Mouse (Mus musculus) lung, embryonic 15.5 days (tissue): Measurements from ENCODE around the gene Krt72. TPM values are rescaled to one million over a fixed set of nuclear protein-coding genes. Genes with fewer than 3 reads are reported as not detected.

Experiments used
- ATAC-seq: fragments of 200-750 bp; cut with Nextera tagmentation; 2 replicates; pipeline ENCODE4 v1.8.0; 2017; ENCODE audit warnings: moderate number of reproducible peaks, borderline replicate concordance; ENCODE audit not compliant: low FRiP score, low TSS enrichment; ENCODE audit errors: extremely low read depth
- H3K27ac ChIP-seq: fragments of 300-500 bp; sonication (generic); 2 replicates; pipeline ENCODE4 v1.5.1; 2015; ENCODE audit warnings: moderate library complexity, mild to moderate bottlenecking, inconsistent platforms
- H3K27me3 ChIP-seq: fragments of 300-500 bp; sonication (generic); 2 replicates; pipeline ENCODE4 v1.6.1; 2015; ENCODE audit warnings: inconsistent platforms
- H3K36me3 ChIP-seq: fragments of 300-500 bp; sonication (generic); 2 replicates; pipeline ENCODE4 v1.6.1; 2015; ENCODE audit warnings: inconsistent platforms
- H3K4me1 ChIP-seq: fragments of 300-500 bp; sonication (generic); 2 replicates; pipeline ENCODE4 v1.6.1; 2015; ENCODE audit warnings: inconsistent platforms
- H3K4me2 ChIP-seq: fragments of 300-500 bp; sonication (generic); 2 replicates; pipeline ENCODE4 v1.6.1; 2015; ENCODE audit warnings: inconsistent platforms, mild to moderate bottlenecking, moderate library complexity
- H3K4me3 ChIP-seq: fragments of 300-500 bp; sonication (generic); 2 replicates; pipeline ENCODE4 v1.5.1; 2015; ENCODE audit warnings: mild to moderate bottlenecking, inconsistent platforms
- H3K9ac ChIP-seq: fragments of 300-500 bp; sonication (generic); 2 replicates; pipeline ENCODE4 v1.6.1; 2015; ENCODE audit warnings: inconsistent platforms
- H3K9me3 ChIP-seq: fragments of 300-500 bp; sonication (generic); 2 replicates; pipeline ENCODE4 v1.6.1; 2016; ENCODE audit warnings: inconsistent platforms
- WGBS: fragments of 180-500 bp; shearing (Covaris S2); methylation state at CpG from one replicate; pipeline ENCODE4 v1.1.7; 2015; 5-methylcytosine and 5-hydroxymethylcytosine counted together
- polyA plus RNA-seq: library from polyadenylated mRNA; unstranded; fragments of >200 nt; fragmentation: Nextera tagmentation; extraction: Ambion mirVana; gene quantifications from 2 replicates; pipeline ENCODE4 v1.2.1, GENCODE M21; 2015

Gene Krt72
- not detected in 2 replicates for polyA plus RNA-seq

DNA sequence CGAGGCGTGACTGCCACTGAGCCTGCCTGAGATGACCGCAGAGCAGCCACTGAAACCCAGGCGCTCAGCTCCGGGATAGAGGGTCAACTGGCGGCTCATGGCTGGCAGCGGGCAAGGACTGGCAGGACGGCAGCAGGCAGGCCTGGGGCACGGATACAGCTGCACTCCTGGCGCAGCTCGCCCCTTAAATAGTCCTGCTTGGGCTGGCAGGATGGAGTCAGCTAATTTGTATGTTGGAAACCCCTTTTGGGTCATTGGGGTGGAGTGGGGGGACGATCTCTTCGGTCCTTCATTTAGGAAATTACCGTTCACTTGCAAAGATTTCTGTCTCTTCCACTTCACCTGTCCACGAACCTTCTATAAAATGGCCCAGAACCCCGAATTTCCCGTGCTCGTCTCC is at the start of gene Krt72:
TSS of gene Krt72 (minus strand) at position 101 of the 400 bp plus-strand sequence.
- H3K36me3 ChIP-seq, result no peaks in the 10 kb centered on the region
- no peak within 1 kb of the TSS for H3K9ac ChIP-seq
- no peaks in the 10 kb centered on the region; the same call in 1 of the 2 replicates for H3K27me3 ChIP-seq
- H3K4me2 ChIP-seq, result no peak within 1 kb of the TSS
- H3K4me3 ChIP-seq, result no peak within 1 kb of the TSS
- WGBS, result 80% methylated on average over 18 of the region's 18 CpGs
- H3K4me1 ChIP-seq, result no peaks in the 10 kb centered on the region
- no peaks in the 10 kb centered on the region for H3K9me3 ChIP-seq
- no peak within 1 kb of the TSS for H3K27ac ChIP-seq
- ATAC-seq, result no peak

DNA sequence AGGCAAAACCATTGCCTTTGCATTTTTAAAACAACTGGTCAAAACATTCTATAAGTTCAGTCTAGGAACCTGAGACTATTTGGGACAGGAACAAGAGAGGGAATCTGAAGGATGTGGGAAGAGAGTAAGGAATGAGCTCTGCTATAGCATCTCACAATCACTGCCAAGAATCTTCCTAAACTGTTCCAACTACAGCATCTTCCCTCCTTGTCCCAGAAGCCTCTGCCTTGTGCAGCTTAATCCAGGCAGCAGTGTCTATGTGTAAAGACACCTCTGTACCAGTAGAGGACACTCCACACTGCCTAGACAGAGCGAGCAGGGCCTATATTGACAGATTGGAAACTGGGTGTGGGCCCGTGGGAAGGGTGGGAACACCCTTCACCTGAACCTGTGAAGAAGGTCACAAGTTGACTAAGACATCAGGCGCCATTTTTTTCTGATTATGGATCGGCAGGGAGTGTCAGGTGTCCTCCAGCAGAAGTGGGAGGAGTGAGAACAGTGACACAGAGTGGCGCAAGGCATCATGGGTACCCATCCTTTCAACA is 48.6 kb upstream of the Krt72 start:
- Histone ChIP-seq H3K4me2 (no peak overlapping the region), H3K36me3 (no peaks in the 10 kb centered on the region), H3K9me3 (no peaks in the 10 kb centered on the region), H3K4me3 (no peak overlapping the region), H3K27ac (no peak overlapping the region), H3K9ac (no peak overlapping the region), H3K27me3 (no peaks in the 10 kb centered on the region), H3K4me1 (no peaks in the 10 kb centered on the region)
- ATAC-seq, result no peak
- WGBS, result 57% methylated on average over 5 of the region's 5 CpGs

DNA sequence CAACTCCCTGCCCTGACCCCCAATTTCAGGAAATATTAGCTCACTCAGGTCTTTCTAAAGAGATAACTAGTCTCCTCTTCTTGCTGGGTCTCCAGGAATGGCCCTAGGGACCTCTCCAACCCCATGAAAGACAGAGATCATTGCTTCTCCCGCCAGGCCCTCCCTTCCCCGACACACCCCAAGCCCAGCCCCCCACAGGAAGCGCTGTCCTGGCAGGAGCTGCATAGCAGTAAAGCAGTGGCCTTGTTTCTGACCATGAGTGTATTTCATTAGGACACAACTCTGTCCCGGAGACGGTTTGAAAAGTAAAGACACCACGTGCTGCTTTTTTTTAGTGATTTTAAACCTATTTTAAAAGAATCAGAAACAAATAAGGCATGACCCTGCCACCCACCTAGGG is 46.9 kb upstream of the Krt72 start:
- no peak overlapping the region for H3K9ac ChIP-seq
- no peak overlapping the region for H3K4me2 ChIP-seq
- H3K27ac ChIP-seq, result no peak overlapping the region
- no peaks in the 10 kb centered on the region for H3K36me3 ChIP-seq
- WGBS, result 31% methylated on average over 6 of the region's 6 CpGs
- no peak overlapping the region for H3K4me3 ChIP-seq
- H3K9me3 ChIP-seq, result no peaks in the 10 kb centered on the region
- no peaks in the 10 kb centered on the region for H3K27me3 ChIP-seq
- H3K4me1 ChIP-seq, result no peaks in the 10 kb centered on the region
- ATAC-seq, result no peak

DNA sequence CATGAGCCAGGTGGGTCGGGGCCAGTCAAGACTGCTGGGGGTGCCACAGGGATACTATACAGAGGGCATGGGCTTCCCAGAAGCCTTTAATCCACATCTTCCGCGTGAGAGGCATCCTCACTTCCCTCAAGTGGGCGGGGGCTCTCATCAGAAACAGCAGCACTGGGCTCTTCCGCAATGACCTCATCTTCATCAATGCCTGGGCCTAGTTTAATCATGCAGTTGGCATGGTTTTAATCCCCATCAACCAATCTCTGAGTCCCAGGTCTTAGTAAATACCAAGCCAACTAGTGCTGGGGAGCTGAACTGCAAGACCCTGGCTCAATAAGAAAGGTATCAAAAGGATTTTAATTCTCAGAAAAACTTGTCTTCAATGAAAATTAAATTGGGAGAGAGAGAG is 43.2 kb upstream of the Krt72 start:
- Histone ChIP-seq H3K9ac (no peak overlapping the region), H3K36me3 (no peaks in the 10 kb centered on the region), H3K27me3 (no peaks in the 10 kb centered on the region), H3K27ac (no peak overlapping the region), H3K9me3 (no peaks in the 10 kb centered on the region), H3K4me3 (no peak overlapping the region), H3K4me2 (no peak overlapping the region), H3K4me1 (no peaks in the 10 kb centered on the region)
- 62% methylated on average over 5 of the region's 5 CpGs for WGBS
- ATAC-seq, result no peak

DNA sequence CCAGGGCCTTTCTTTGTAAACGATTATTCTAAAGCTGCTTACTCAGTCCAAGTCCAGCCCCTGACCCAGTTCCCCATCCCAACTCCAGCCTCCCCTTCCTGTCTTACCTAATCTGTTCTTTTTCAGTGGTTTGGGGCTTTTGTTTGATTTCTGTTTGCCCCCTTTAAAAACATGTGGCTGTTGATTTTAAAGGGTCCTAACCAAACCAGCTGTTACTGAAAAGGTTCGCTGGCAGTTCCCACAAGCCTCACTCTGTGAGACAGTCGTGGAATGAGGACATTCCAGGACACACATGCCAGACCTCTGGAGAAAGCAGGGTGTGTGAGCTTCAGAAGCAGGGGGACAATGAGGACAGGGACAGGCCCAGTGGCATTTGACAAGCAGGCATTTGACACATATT is 35.5 kb upstream of the Krt72 start:
- H3K27ac ChIP-seq, result no peak overlapping the region
- no peaks in the 10 kb centered on the region for H3K9me3 ChIP-seq
- ATAC-seq, result no peak
- no peak overlapping the region for H3K9ac ChIP-seq
- no peaks in the 10 kb centered on the region for H3K27me3 ChIP-seq
- H3K4me3 ChIP-seq, result no peak overlapping the region
- no peaks in the 10 kb centered on the region for H3K4me1 ChIP-seq
- no peak overlapping the region for H3K4me2 ChIP-seq
- no peaks in the 10 kb centered on the region for H3K36me3 ChIP-seq
- 21% methylated on average over 3 of the region's 3 CpGs for WGBS

DNA sequence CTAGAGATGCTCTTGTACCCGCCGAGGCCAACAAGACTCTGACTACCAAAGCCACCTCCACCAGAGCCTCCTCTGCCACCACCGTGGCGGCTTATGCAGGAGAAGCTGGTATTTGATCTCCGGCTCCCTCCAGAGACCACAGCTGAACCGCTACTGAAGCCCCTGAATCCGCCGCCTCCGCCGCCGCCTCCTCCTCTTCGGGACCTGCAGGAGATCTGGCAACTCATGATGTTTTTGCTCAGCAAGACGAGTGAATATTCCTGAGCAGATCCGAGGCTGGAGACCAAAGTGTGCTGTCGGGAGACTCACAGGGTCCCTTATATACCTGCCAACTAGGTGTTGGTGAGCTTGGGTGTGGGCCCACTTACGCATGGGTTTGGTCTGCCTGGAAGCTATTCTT is 31.6 kb upstream of the Krt72 start, which contains the start of gene Krt2:
TSS of gene Krt2 (minus strand) at position 295 of the 400 bp plus-strand sequence.
- Histone ChIP-seq H3K4me2 (no peak within 1 kb of the TSS), H3K4me1 (no peaks in the 10 kb centered on the region), H3K9ac (no peak within 1 kb of the TSS), H3K27ac (no peak within 1 kb of the TSS), H3K4me3 (no peak within 1 kb of the TSS), H3K9me3 (no peaks in the 10 kb centered on the region), H3K36me3 (no peaks in the 10 kb centered on the region), H3K27me3 (no peaks in the 10 kb centered on the region)
- 63% methylated on average over 16 of the region's 16 CpGs for WGBS
- ATAC-seq, result no peak

DNA sequence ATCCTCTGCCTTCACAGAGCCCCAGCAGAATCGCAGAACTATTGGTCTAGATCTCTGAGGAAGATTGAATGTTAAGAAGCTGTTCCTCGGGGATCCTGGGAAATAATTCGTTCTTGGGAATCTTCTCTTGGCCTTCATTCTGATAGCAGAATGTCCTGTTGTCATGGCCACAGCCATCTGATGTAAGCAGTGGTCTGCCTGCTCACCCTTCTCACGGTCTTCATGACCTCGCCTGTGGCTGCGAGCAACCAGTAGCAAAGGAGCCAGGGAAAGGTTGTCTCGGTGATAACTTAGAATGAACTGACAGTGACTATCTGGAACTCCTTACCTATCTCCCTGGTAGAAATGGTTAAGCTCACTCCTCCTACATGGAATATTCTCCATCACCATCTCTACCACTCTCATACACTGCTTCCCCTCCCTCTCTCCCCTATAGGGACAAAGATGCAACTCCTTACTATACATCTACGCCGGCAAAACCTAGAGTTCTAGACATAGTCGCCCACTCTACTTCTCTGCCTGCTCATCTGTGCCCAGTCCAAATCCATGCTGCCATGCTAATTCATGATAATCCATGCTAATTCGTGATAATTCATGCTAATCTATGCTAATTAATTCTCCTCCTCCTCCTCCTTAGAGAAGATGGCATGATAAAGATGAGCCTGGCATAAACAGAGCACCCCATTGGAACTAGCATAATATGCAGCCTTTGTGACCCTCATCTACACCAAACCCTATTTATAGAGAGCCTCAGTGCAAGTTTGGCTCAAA is 17.0 kb upstream of the Krt72 start:
- no peaks in the 10 kb centered on the region for H3K4me1 ChIP-seq
- WGBS, result 80% methylated on average over 11 of the region's 11 CpGs
- no peaks in the 10 kb centered on the region for H3K36me3 ChIP-seq
- no peak overlapping the region for H3K27ac ChIP-seq
- H3K27me3 ChIP-seq, result no peaks in the 10 kb centered on the region
- no peak for ATAC-seq
- no peak overlapping the region for H3K4me3 ChIP-seq
- no peak overlapping the region for H3K4me2 ChIP-seq
- no peak overlapping the region for H3K9ac ChIP-seq
- no peaks in the 10 kb centered on the region for H3K9me3 ChIP-seq

DNA sequence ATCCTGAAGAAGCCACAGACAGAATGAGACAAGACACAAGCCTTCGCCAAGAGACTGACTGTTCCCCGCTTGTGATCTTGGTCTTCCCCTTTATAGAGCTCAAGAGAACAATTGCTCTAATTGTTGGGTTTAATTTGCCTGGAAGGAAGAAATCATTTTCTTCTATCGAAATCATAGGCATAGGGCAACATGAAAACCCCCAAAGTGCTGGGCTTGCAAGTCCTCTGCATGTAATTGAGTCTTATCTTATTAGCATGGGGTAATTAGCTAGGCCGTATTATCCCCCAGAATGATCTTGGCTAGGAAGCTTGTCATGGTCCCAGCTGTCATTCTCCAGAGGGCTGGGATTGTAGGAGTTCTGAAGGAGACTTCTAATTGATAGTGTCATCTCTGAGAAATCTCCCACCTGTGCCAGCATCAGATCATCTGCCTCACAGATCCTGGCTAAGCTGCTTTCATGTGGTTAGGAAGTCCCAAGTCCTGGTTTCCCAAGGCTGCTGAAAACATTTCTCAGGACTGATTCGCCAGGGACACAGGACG is 16.1 kb upstream of the Krt72 start, which contains the start of gene Krt73:
TSS of gene Krt73 (minus strand) at position 51 of the 540 bp plus-strand sequence.
- Histone ChIP-seq H3K4me3 (no peak within 1 kb of the TSS), H3K27ac (no peak within 1 kb of the TSS), H3K4me1 (no peaks in the 10 kb centered on the region), H3K36me3 (no peaks in the 10 kb centered on the region), H3K4me2 (no peak within 1 kb of the TSS), H3K9me3 (no peaks in the 10 kb centered on the region), H3K9ac (no peak within 1 kb of the TSS), H3K27me3 (no peaks in the 10 kb centered on the region)
- 77% methylated on average over 6 of the region's 6 CpGs for WGBS
- ATAC-seq, result no peak

DNA sequence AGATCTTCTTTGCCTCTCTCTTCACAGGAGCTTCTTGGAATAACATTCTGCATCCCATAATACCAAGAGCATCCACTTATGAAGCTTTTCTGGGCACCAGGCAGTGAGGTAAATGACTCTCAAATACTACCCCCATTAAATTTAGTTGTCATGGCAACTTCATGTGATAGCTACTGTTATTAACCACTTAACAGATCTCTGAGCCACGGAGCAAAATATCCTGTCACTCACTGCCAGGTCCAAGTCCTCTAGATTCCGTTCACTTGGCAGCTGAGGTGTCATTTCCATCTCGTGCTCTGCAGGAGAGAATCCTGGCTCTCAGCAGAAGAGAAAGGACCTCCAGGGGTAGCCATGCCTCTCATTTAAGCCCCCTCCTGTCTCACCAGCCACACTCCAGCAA is 4.6 kb upstream of the Krt72 start:
- Histone ChIP-seq H3K9ac (no peak overlapping the region), H3K4me1 (no peaks in the 10 kb centered on the region)

DNA sequence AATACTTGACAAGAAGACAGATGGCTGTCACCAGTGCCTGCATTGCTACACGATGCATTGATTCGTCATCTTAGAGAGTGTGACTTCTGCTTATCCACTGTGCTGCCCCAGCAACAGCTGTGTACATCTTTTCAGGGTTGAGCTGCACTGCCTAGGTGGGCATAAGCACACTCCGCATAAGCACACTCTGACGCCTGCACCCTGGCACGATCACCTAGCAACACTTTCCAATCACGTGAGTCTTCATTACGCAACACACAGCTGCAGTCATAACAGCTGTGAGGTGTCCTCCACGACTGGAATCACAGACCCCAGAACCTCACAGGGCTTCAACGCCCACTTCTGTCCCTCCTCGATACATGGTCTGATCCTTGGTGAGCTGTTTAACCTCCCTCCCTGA is 12.8 kb downstream of the Krt72 start:
- Histone ChIP-seq H3K27me3 (no peaks in the 10 kb centered on the region), H3K4me3 (no peak overlapping the region), H3K9me3 (no peaks in the 10 kb centered on the region), H3K4me1 (no peaks in the 10 kb centered on the region), H3K27ac (no peak overlapping the region), H3K9ac (no peak overlapping the region), H3K4me2 (no peak overlapping the region), H3K36me3 (no peaks in the 10 kb centered on the region)
- ATAC-seq, result peak; percentile 44; the same call in 1 of the 2 replicates
- 48% methylated on average over 10 of the region's 10 CpGs for WGBS

More for the DNA sequence above, 4.6 kb upstream of the Krt72 start:
- 8% methylated on average over 3 of the region's 3 CpGs for WGBS
- Histone ChIP-seq H3K27me3 (peaks cover 4% of the 10 kb centered on the region; the same call in 1 of the 2 replicates), H3K9me3 (no peaks in the 10 kb centered on the region), H3K36me3 (no peaks in the 10 kb centered on the region), H3K4me3 (no peak overlapping the region), H3K4me2 (no peak overlapping the region), H3K27ac (no peak overlapping the region)
- ATAC-seq, result no peak

DNA sequence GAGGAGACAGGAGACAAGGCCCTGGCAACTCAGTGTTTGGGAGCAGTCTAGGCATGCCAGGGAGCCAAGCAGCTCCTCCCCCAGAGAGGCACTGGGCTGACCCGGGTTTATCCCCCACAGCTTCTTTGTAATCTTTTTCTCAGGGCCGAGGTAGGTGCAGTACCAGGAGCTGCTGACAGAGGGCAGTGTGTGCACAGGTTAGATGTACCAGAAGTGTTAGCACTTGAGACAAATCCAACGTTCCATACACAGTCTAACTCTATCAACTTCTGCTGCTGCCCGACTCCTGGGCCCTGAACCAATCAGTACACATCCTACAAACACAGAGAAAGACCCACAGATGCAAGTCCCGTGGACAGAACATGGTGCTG is 13.6 kb downstream of the Krt72 start:
- H3K9me3 ChIP-seq, result no peaks in the 10 kb centered on the region
- no peaks in the 10 kb centered on the region for H3K4me1 ChIP-seq
- no peak overlapping the region for H3K27ac ChIP-seq
- WGBS, result 4% methylated on average over 5 of the region's 5 CpGs
- no peaks in the 10 kb centered on the region for H3K36me3 ChIP-seq
- H3K27me3 ChIP-seq, result no peaks in the 10 kb centered on the region
- peak; percentile 72 for ATAC-seq
- H3K4me3 ChIP-seq, result no peak overlapping the region
- H3K4me2 ChIP-seq, result no peak overlapping the region
- no peak overlapping the region for H3K9ac ChIP-seq

DNA sequence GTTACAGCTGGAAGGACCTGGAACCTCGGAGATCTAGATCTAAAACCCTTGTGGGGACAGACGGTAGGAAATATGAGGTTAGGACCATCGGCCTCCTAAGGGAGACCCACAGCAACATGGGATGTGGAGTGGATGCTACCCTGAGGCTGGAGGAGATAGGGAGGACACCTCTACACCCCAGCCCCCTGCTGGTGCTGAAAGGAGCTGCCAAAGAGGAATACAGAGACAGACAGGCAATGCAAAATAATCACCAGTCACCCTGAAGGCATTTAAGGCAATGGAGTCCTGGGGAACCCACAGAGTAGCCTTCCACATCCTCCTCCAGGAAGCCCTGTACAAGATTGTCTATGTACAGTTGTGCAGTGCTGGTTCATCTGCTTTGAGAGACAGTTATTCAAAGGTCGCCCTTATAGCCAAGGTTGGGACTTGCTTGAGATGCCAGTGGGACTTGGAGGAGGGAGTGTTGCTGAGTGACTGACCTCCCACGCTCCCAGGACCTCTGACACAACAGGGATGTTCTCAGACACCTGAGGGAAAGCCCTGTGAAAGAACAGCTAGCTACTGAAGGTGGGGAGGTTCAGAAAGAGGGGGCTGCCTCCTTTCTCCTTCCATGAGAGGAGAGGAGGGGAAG is 14.1 kb downstream of the Krt72 start:
- 62% methylated on average over 5 of the region's 5 CpGs for WGBS
- ATAC-seq, result no peak
- Histone ChIP-seq H3K27ac (no peak overlapping the region), H3K4me3 (no peak overlapping the region), H3K4me1 (no peaks in the 10 kb centered on the region), H3K27me3 (no peaks in the 10 kb centered on the region), H3K9ac (no peak overlapping the region), H3K4me2 (no peak overlapping the region), H3K36me3 (no peaks in the 10 kb centered on the region), H3K9me3 (no peaks in the 10 kb centered on the region)
